8 mouse cellular contexts compared by ENCODE assay signal in genomic region chr11:30772777-30773417, GRCm38 (mm10). TPM values are rescaled to one million over a fixed set of nuclear protein-coding genes. Genes with fewer than 3 reads are reported as not detected.
DNase-seq lines count a peak whose midpoint lies in the region; ATAC-seq and TF ChIP-seq lines count a peak whose summit lies in the region.

No protein-coding gene starts in this region.

- WGBS in kidney, embryonic 15.5 days = 2% methylated on average over 21 of the region's 21 CpGs
- 3% methylated on average over 21 of the region's 21 CpGs for WGBS in hindbrain, embryonic 15.5 days
- WGBS in midbrain, embryonic 10.5 days = 6% methylated on average over 21 of the region's 21 CpGs

- no peak for TF ChIP-seq POLR2A in cortical plate, adult 2 months (IDR thresholded peaks at IDR 0.05; ENCODE audit: extremely low read depth, insufficient read depth, low read length)

- DNase-seq in kidney, postnatal 36 days = no peak
- DNase-seq in midbrain, embryonic 10.5 days (ENCODE audit: low spot score) = no peak
- no peak for DNase-seq in cerebellum, adult 18-20 months
- no peak for DNase-seq in right cerebral cortex, postnatal 36 days (ENCODE audit: low spot score in 2 of 2)
- no peak for DNase-seq in frontal cortex, postnatal 14 days (ENCODE audit: low spot score in 2 of 2)

- H3K9me3 ChIP-seq in kidney, embryonic 15.5 days (replicated peaks) = no peaks in the 10 kb centered on the region
- no peaks in the 10 kb centered on the region for H3K9me3 ChIP-seq in hindbrain, embryonic 15.5 days
- no peaks in the 10 kb centered on the region for H3K9me3 ChIP-seq in midbrain, embryonic 10.5 days (replicated peaks)

- peak overlapping the region; percentile 95 for H3K27ac ChIP-seq in kidney, embryonic 15.5 days
- H3K27ac ChIP-seq in cortical plate, adult 2 months (ENCODE audit: insufficient read depth, low read length) = no peak overlapping the region
- H3K27ac ChIP-seq in hindbrain, embryonic 15.5 days (replicated peaks) = peak overlapping the region; percentile 96
- peak overlapping the region; percentile 96 for H3K27ac ChIP-seq in midbrain, embryonic 10.5 days (replicated peaks)

- no peak for TF ChIP-seq CTCF in cortical plate, adult 2 months (IDR thresholded peaks at IDR 0.05; ENCODE audit: extremely low read depth, insufficient read depth, low read length)

- peaks cover 16% of the 10 kb centered on the region for H3K4me1 ChIP-seq in kidney, embryonic 15.5 days
- no peaks in the 10 kb centered on the region; the same call in 1 of the 2 replicates for H3K4me1 ChIP-seq in cortical plate, adult 2 months (ENCODE audit: control insufficient read depth, insufficient read depth, low read length)
- peaks cover 28% of the 10 kb centered on the region for H3K4me1 ChIP-seq in hindbrain, embryonic 15.5 days (replicated peaks)
- peaks cover 29% of the 10 kb centered on the region for H3K4me1 ChIP-seq in midbrain, embryonic 10.5 days

- H3K27me3 ChIP-seq in kidney, embryonic 15.5 days = no peaks in the 10 kb centered on the region
- H3K27me3 ChIP-seq in hindbrain, embryonic 15.5 days = no peaks in the 10 kb centered on the region
- H3K27me3 ChIP-seq in midbrain, embryonic 10.5 days (ENCODE audit: low read depth, poor library complexity, severe bottlenecking) = no peaks in the 10 kb centered on the region

- peak overlapping the region; percentile 99 for H3K9ac ChIP-seq in kidney, embryonic 15.5 days
- peak overlapping the region; percentile 99 for H3K9ac ChIP-seq in hindbrain, embryonic 15.5 days

- H3K36me3 ChIP-seq in kidney, embryonic 15.5 days = no peaks in the 10 kb centered on the region
- no peaks in the 10 kb centered on the region for H3K36me3 ChIP-seq in hindbrain, embryonic 15.5 days
- H3K36me3 ChIP-seq in midbrain, embryonic 10.5 days = no peaks in the 10 kb centered on the region

- H3K4me3 ChIP-seq in kidney, embryonic 15.5 days (replicated peaks) = peak overlapping the region; percentile 90
- peak overlapping the region; percentile 69 for H3K4me3 ChIP-seq in cortical plate, adult 2 months (ENCODE audit: insufficient read depth, low read length)
- H3K4me3 ChIP-seq in hindbrain, embryonic 15.5 days = peak overlapping the region; percentile 100
- peak overlapping the region; percentile 94 for H3K4me3 ChIP-seq in midbrain, embryonic 10.5 days

- peak overlapping the region; percentile 70 for H3K4me2 ChIP-seq in kidney, embryonic 15.5 days
- peak overlapping the region; percentile 72 for H3K4me2 ChIP-seq in hindbrain, embryonic 15.5 days

- no peak for ATAC-seq in kidney, embryonic 15.5 days (replicated peaks; ENCODE audit: low FRiP score)
- no peak for ATAC-seq in hindbrain, embryonic 15.5 days (ENCODE audit: low FRiP score, low read depth)

RNA-seq across cellular contexts. Expression of gene Psme4, which starts 1.4 kb away (rescaled TPM):
- polyA plus RNA-seq in kidney, embryonic 15.5 days (2015; fragmentation: Nextera tagmentation; extraction: Ambion mirVana) = 18.3 and 18.5 TPM in 2 replicates
- polyA plus RNA-seq in cortical plate, adult 2 months (2012; rRNA removed) = 29.3 and 31.4 TPM in 2 replicates
- polyA plus RNA-seq in hindbrain, embryonic 15.5 days (2015; fragmentation: Nextera tagmentation; extraction: Ambion mirVana) = 12.0 and 16.0 TPM in 2 replicates
- 20.7 and 22.4 TPM in 2 replicates for polyA plus RNA-seq in midbrain, embryonic 10.5 days (2016; fragmentation: Nextera tagmentation; extraction: Ambion mirVana)
